Comparison of ENCODE assay signal across 8 mouse cellular contexts in genomic region chr16:18620601-18621361, GRCm38 (mm10). TPM values are rescaled to one million over a fixed set of nuclear protein-coding genes. Genes with fewer than 3 reads are reported as not detected.
DNase-seq lines count a peak whose midpoint lies in the region; ATAC-seq lines count a peak whose summit lies in the region.

No protein-coding gene starts in this region.

- no peak for DNase-seq in kidney, adult 8-10 months
- DNase-seq in cerebellum, adult 11-12 months: peak; percentile 73
- peak; percentile 30 to 32 for DNase-seq in frontal cortex, postnatal 14 days (ENCODE audit: low spot score in 2 of 2)
- peak; percentile 59 for DNase-seq in layer of hippocampus, adult 9-11 months
- DNase-seq in neural tube, embryonic 11.5 days (ENCODE audit: low spot score): peak; percentile 60
- DNase-seq in embryo, embryonic 10.5 days (ENCODE audit: low spot score): no peak
- no peak for DNase-seq in yolk sac, embryonic 10.5 days (ENCODE audit: low spot score)

- under 1% methylated on average over 73 of the region's 74 CpGs for WGBS in kidney, embryonic 16.5 days
- WGBS in neural tube, embryonic 11.5 days: under 1% methylated on average over 66 of the region's 74 CpGs

- H3K9me3 ChIP-seq in kidney, embryonic 16.5 days (ENCODE audit: low read length): no peaks in the 10 kb centered on the region
- no peaks in the 10 kb centered on the region for H3K9me3 ChIP-seq in neural tube, embryonic 11.5 days (ENCODE audit: control insufficient read depth, low read length)

- H3K27ac ChIP-seq in kidney, embryonic 16.5 days (ENCODE audit: low read length): no peak overlapping the region
- H3K27ac ChIP-seq in neural tube, embryonic 11.5 days (ENCODE audit: low read depth, low read length): no peak overlapping the region

- peak overlapping the region; percentile 84 for H3K4me2 ChIP-seq in kidney, embryonic 16.5 days (replicated peaks; ENCODE audit: low read depth, low read length)
- peak overlapping the region; percentile 62 for H3K4me2 ChIP-seq in neural tube, embryonic 11.5 days (ENCODE audit: low read depth)

- peaks cover 28% of the 10 kb centered on the region for H3K4me1 ChIP-seq in kidney, embryonic 16.5 days (ENCODE audit: insufficient read depth, low read length)
- H3K4me1 ChIP-seq in neural tube, embryonic 11.5 days (ENCODE audit: control insufficient read depth, insufficient read depth, low read length): peaks cover 14% of the 10 kb centered on the region; the same call in 1 of the 2 replicates

- no peaks in the 10 kb centered on the region; the same call in 1 of the 2 replicates for H3K36me3 ChIP-seq in kidney, embryonic 16.5 days (ENCODE audit: insufficient read depth, low read length)
- H3K36me3 ChIP-seq in neural tube, embryonic 11.5 days (ENCODE audit: control insufficient read depth, insufficient read depth, low read length): peaks cover 8% of the 10 kb centered on the region

- no peak overlapping the region for H3K9ac ChIP-seq in kidney, embryonic 16.5 days (replicated peaks; ENCODE audit: low read length)
- H3K9ac ChIP-seq in neural tube, embryonic 11.5 days (ENCODE audit: low read length): peak overlapping the region; percentile 22; the same call in 1 of the 2 replicates

- peak overlapping the region; percentile 51 for H3K4me3 ChIP-seq in kidney, embryonic 16.5 days (ENCODE audit: low read length)
- H3K4me3 ChIP-seq in neural tube, embryonic 11.5 days (ENCODE audit: low read depth, low read length): peak overlapping the region; percentile 37

- ATAC-seq in kidney, embryonic 16.5 days (ENCODE audit: low FRiP score, low TSS enrichment): no peak
- ATAC-seq in neural tube, embryonic 11.5 days (ENCODE audit: insufficient read depth, low FRiP score, low TSS enrichment): no peak

- peaks cover 90% of the 10 kb centered on the region for H3K27me3 ChIP-seq in kidney, embryonic 16.5 days (ENCODE audit: insufficient read depth, low read length)
- H3K27me3 ChIP-seq in neural tube, embryonic 11.5 days (ENCODE audit: control insufficient read depth, insufficient read depth, low read length): peaks cover 78% of the 10 kb centered on the region

RNA-seq across cellular contexts. Expression of gene Gp1bb, which starts 1.4 kb away (rescaled TPM):
- polyA plus RNA-seq in kidney, embryonic 16.5 days (2015; fragmentation: Nextera tagmentation; extraction: Ambion mirVana): 0.96 and 1.3 TPM in 2 replicates
- polyA plus RNA-seq in neural tube, embryonic 11.5 days (2014; fragmentation: Nextera tagmentation; extraction: Ambion mirVana): 9.5 and 11.4 TPM in 2 replicates

RNA-seq across cellular contexts. Expression of gene Gm49601, which starts 5.4 kb away (rescaled TPM):
- polyA plus RNA-seq in kidney, embryonic 16.5 days (2015; fragmentation: Nextera tagmentation; extraction: Ambion mirVana): 2.1 and 2.6 TPM in 2 replicates
- 3.6 and 3.8 TPM in 2 replicates for polyA plus RNA-seq in neural tube, embryonic 11.5 days (2014; fragmentation: Nextera tagmentation; extraction: Ambion mirVana)

RNA-seq across cellular contexts. Expression of gene Sept5, which starts 9.0 kb away (rescaled TPM):
- polyA plus RNA-seq in kidney, embryonic 16.5 days (2015; fragmentation: Nextera tagmentation; extraction: Ambion mirVana): 17.9 and 21.4 TPM in 2 replicates
- 68.6 and 79.8 TPM in 2 replicates for polyA plus RNA-seq in neural tube, embryonic 11.5 days (2014; fragmentation: Nextera tagmentation; extraction: Ambion mirVana)

RNA-seq across cellular contexts. Expression of gene Tbx1, which starts 30.3 kb away (rescaled TPM):
- 0.26 and 0.32 TPM in 2 replicates for polyA plus RNA-seq in kidney, embryonic 16.5 days (2015; fragmentation: Nextera tagmentation; extraction: Ambion mirVana)
- 3.8 and 5.3 TPM in 2 replicates for polyA plus RNA-seq in neural tube, embryonic 11.5 days (2014; fragmentation: Nextera tagmentation; extraction: Ambion mirVana)

Comparison
In these comparisons a context has a peak if more than half of its experiments do, and no peak if none do; other contexts are left out.
1. DNase-seq: peak in cerebellum, adult 11-12 months (single experiment), frontal cortex, postnatal 14 days (2 of 2), layer of hippocampus, adult 9-11 months (single experiment) and neural tube, embryonic 11.5 days (single experiment); none in kidney, adult 8-10 months (0 of 2), embryo, embryonic 10.5 days (single experiment) and yolk sac, embryonic 10.5 days (single experiment).